Mouse (Mus musculus) spleen, postnatal 4 days (tissue): Measurements from ENCODE around the gene Wdr66.
"Not testable (repeated sequence)": the region's sequence is repeated elsewhere in the genome, so short reads cannot be mapped to it uniquely, and the experiment has no call there.

ENCODE experiments used
- DNase-seq, 2 experiments: peaks; one replicate each; pipeline ENCODE4 v3.0.0; 2022; ENCODE audit warnings: low spot score in 2 of 2

Wdr66 gene

GRCm38 (mm10) chr5:123251834-123252233 lies at the start of gene Wdr66:
Wdr66 (plus strand) TSS chr5:123252102.
- DNase-seq: peak; percentile 61 to 77

GRCm38 (mm10) chr5:123202771-123203170 lies 49.1 kb upstream of the Wdr66 start:
- DNase-seq: not testable (repeated sequence)

GRCm38 (mm10) chr5:123203591-123203990 lies 48.3 kb upstream of the Wdr66 start:
- DNase-seq: not testable (repeated sequence)

DNA sequence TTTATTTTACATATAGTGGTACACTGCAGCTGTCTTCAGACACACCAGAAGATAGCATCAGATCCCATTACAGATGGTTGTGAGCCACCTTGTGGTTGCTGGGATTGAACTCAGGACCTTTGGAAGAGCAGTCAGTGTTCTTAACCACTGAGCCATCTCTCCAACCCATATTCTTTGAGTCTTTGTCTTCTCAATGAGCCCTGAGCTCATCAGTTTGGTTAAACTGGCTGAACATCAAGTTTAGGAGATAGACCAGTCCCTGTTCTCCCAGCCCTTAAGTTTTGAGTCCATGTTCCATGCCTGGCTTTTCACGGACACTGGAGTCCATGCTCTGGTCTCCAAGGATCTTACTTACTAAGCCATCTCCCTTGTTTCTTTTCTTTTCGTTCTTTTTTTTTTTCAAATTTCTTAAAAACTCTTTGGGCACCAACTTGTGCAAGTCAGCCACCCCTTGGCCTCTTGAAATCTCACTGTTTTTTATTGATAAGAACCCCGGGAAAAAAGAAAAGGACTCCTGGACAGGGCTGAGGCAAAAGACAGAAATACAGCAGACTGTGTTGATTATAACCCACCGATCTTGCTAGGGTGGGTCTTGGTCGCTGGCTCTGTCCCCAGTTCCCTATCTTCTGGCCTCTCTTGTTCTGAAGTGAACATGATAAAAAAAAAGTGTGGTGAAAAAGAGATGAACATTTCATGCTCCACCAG lies 29.4 kb upstream of the Wdr66 start:
- peak in 1 of 2 experiments; percentile 11 for DNase-seq

- DNase-seq: peak in 1 of 2 experiments; percentile 35
These were observed 28.9 kb upstream of the Wdr66 start for GRCm38 (mm10) chr5:123223051-123223410.

- DNase-seq: not testable (repeated sequence)
These were observed 28.0 kb upstream of the Wdr66 start for GRCm38 (mm10) chr5:123223861-123224260.

DNA sequence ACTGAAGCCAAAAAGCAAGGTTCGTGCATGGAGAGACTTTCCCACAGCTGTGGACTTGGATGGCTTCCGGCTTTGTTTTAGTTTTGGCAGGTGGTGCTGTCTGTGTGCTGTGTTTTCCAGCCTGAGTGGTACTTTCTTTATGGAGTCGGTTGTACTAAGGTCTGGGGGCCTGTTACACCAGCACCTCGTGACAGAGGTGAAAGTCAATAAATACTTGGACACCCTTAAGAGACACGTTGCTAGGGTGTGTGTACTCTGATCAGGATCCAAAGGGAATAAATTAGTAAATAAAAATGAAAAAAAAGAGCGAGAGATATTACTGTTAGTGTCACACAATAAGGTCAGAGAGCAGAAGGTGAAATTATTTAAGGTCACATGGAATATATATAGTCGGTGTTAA lies 25.1 kb upstream of the Wdr66 start:
- peak in 1 of 2 experiments; percentile 8 for DNase-seq

DNA sequence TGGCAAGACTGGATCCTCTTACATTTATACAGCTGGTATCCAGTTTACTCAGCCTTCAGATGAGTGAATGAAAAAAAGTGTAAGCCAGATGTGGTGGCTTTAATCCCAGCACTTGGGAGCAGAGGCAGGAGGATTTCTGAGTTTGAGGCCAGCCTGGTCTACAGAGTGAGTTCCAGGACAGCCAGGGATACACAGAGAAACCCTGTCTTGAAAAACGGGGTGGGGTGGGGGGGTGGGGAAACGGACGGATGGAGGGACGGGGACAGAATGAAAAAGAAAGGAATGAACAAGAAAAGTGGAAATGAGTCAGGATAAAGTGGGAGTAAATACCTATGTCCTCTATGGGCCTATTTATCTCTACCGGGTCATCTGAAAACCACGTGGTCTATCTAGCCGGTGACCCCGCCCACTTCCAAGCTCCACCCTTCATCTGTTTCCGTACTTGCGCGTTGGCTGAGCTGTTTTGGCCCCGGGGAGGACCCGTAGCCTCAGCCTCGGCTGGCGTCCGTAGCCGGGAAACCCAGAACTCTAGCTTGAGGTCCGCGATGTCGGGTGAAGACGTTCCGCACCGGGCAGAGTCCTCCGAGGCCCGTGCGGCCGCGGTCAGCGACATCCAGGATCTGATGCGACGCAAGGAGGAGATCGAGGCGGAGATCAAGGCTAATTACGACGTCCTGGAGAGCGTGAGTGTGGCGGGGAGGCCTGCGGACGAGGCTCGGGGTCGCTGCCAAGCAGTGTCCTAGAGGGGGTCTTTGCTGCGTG lies 24.0 kb upstream of the Wdr66 start:
- DNase-seq: peak; percentile 97 to 99

- DNase-seq: peak in 1 of 2 experiments; percentile 19
These were observed 23.4 kb upstream of the Wdr66 start for GRCm38 (mm10) chr5:123228524-123228922.

GRCm38 (mm10) chr5:123229296-123229695 lies 22.6 kb upstream of the Wdr66 start:
- peak in 1 of 2 experiments; percentile 37 for DNase-seq

GRCm38 (mm10) chr5:123232180-123232579 lies 19.7 kb upstream of the Wdr66 start:
- DNase-seq: no peak

GRCm38 (mm10) chr5:123235731-123236130 lies 16.2 kb upstream of the Wdr66 start:
- peak; percentile 75 to 84 for DNase-seq

DNA sequence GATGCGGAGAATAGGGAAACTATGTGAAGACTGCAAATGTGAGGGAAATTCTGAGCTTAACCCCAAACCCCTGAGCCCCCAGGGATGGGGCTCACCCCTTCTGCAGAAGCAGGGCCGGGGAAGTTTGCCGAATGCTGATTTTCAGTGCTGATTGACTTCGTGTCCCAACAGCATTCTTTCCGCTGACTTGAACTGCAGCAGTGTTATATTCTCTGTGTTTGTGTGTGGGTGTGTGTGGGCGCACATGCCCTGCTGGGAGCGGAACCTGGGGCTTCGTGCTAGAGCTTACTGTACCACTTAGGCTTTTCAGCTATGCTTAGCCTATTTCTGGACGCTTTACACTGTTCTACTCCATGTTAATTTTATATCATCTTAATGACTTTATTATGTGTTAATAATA lies 15.5 kb upstream of the Wdr66 start:
- DNase-seq: no peak

GRCm38 (mm10) chr5:123239501-123239900 lies 12.4 kb upstream of the Wdr66 start:
- DNase-seq: no peak

GRCm38 (mm10) chr5:123245518-123245917 lies 6.4 kb upstream of the Wdr66 start:
- peak in 1 of 2 experiments; percentile 80 for DNase-seq

DNA sequence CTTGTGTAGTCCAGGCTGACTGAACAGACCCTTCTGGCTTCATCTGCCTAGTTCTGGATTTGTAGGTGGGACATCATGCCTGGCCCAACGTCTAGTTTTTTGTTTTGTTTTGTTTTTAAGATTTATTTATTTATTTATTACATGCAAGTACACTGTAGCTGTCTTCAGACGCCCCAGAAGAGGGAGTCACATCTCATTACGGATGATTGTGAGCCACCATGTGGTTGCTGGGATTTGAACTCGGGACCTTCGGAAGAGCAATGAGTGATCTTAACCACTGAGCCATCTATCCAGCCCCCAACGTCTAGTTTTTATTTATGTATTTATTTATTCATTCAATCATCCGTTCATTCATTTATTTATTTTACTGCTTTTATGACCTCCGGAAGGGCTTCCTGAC lies 512 bp upstream of the Wdr66 start:
- no peak for DNase-seq

DNA sequence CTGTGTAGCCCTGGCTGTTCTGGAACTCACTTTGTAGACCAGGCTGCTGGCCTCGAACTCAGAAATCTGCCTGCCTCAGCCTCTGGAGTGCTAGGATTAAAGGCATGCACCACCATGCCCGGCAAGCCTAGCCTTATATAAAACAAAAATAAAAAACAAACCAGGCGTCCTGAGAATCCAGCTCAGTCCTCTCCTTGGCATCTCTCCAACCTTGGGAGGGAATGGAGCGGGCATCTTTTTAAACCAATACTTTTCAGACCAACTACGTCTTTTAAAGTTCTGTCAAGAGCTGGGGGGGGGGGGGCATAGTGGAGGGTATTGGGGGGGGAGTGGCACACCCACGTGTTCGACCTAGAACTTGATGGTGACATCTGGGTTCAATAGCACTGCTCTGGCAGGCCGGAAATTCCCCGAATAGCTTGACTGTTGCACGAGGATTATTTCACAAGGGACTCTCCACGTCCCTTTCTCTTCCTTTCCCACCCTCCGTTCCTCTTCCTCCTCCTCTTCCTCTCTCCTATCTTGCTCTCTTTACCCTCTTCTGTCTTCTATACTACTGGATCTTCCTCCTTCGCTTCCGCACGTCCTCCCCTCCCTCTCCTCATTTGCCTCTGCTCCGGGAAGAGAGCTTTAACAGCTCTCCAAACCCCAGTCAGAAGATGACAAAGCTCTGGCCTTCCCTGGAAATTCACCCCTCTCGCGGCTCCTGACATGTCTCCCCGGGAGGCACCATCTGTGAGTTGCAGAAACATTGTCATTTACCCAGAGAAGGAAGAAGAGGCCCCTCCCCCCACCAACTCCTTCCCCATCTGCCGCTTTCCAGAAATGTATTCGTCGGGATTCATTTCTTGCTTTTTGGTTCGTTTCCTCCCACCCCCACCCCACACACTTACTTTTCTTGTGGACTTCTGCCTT lies 5.2 kb downstream of the Wdr66 start:
- DNase-seq: no peak

- DNase-seq: peak; percentile 74 to 91
These were observed 7.1 kb downstream of the Wdr66 start for GRCm38 (mm10) chr5:123258990-123259389.

DNA sequence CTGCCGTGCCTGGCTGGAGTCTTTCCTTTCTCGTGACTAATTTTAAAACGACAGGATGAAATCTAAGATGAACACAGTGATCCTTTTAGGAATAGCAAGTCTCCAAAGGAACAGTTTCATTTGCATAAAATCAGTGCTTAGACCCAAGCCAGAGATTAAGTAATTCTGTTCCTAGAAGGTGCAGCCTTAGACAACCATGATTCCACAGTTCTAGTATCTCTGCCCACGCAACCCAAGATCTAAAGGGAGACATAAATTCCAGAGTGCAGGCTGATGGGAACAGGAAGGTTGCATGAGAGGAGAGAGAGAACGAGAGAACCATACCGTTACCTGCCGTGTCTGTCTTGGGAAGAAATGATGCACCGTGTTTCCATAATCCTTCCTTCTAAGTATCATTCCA lies 8.8 kb downstream of the Wdr66 start:
- DNase-seq: no peak

- no peak for DNase-seq
These were observed 15.0 kb downstream of the Wdr66 start for GRCm38 (mm10) chr5:123266909-123267308.

GRCm38 (mm10) chr5:123268477-123269474 lies 16.9 kb downstream of the Wdr66 start:
- DNase-seq: no peak
